Mouse (Mus musculus) limb, embryonic 11.5 days (tissue): ENCODE results near the gene Chdh. TPM values are rescaled to one million over a fixed set of nuclear protein-coding genes. Genes with fewer than 3 reads are reported as not detected.

Experiments
- ATAC-seq: fragments of 200-750 bp; cut with Nextera tagmentation; 2 replicates; pipeline ENCODE4 v1.8.0; 2017; ENCODE audit warnings: low read depth; ENCODE audit not compliant: insufficient number of reproducible peaks, low FRiP score, low TSS enrichment
- DNase-seq: peaks from one replicate; pipeline ENCODE4 v3.0.0-alpha.2; 2015; ENCODE audit warnings: low spot score
- H3K27ac ChIP-seq: fragments of 300-500 bp; sonication (generic); replicated peaks from 2 replicates; pipeline ENCODE4 v1.5.1; 2014; ENCODE audit warnings: low read depth, mild to moderate bottlenecking, low read length
- H3K27me3 ChIP-seq: fragments of 300-500 bp; sonication (generic); 2 replicates; pipeline ENCODE4 v1.6.1; 2014; ENCODE audit warnings: mild to moderate bottlenecking, low read length, mixed read lengths; ENCODE audit not compliant: control insufficient read depth, insufficient read depth
- H3K36me3 ChIP-seq: fragments of 300-500 bp; sonication (generic); 2 replicates; pipeline ENCODE4 v1.6.1; 2014; ENCODE audit warnings: mild to moderate bottlenecking, low read length, moderate library complexity, mixed read lengths; ENCODE audit not compliant: control insufficient read depth, insufficient read depth
- H3K4me1 ChIP-seq: fragments of 300-500 bp; sonication (generic); 2 replicates; pipeline ENCODE4 v1.6.1; 2014; ENCODE audit warnings: low read length, mixed read lengths; ENCODE audit not compliant: control insufficient read depth, insufficient read depth
- H3K4me2 ChIP-seq: fragments of 300-500 bp; sonication (generic); 2 replicates; pipeline ENCODE4 v1.6.1; 2014; ENCODE audit warnings: low read depth, mild to moderate bottlenecking, moderate library complexity; ENCODE audit not compliant: severe bottlenecking
- H3K4me3 ChIP-seq: fragments of 300-500 bp; sonication (generic); 2 replicates; pipeline ENCODE4 v1.5.1; 2014; ENCODE audit warnings: low read depth, low read length
- H3K9ac ChIP-seq: fragments of 300-500 bp; sonication (generic); 2 replicates; pipeline ENCODE4 v1.6.1; 2014; ENCODE audit warnings: mild to moderate bottlenecking, low read length
- H3K9me3 ChIP-seq: fragments of 300-500 bp; sonication (generic); 2 replicates; pipeline ENCODE4 v1.6.1; 2016; ENCODE audit warnings: low read length; ENCODE audit not compliant: control insufficient read depth
- WGBS: fragments of 180-500 bp; shearing (Covaris S2); extraction: QIAGEN DNeasy Blood & Tissue Kit; methylation state at CpG from one replicate; pipeline ENCODE4 v1.1.7; 2014; 5-methylcytosine and 5-hydroxymethylcytosine counted together
- polyA plus RNA-seq: library from polyadenylated mRNA; unstranded; fragments of >200 nt; fragmentation: Nextera tagmentation; extraction: Ambion mirVana; gene quantifications from 2 replicates; pipeline ENCODE4 v1.2.1, GENCODE M21; 2014

Gene Chdh
- polyA plus RNA-seq, result not detected in 2 replicates

DNA sequence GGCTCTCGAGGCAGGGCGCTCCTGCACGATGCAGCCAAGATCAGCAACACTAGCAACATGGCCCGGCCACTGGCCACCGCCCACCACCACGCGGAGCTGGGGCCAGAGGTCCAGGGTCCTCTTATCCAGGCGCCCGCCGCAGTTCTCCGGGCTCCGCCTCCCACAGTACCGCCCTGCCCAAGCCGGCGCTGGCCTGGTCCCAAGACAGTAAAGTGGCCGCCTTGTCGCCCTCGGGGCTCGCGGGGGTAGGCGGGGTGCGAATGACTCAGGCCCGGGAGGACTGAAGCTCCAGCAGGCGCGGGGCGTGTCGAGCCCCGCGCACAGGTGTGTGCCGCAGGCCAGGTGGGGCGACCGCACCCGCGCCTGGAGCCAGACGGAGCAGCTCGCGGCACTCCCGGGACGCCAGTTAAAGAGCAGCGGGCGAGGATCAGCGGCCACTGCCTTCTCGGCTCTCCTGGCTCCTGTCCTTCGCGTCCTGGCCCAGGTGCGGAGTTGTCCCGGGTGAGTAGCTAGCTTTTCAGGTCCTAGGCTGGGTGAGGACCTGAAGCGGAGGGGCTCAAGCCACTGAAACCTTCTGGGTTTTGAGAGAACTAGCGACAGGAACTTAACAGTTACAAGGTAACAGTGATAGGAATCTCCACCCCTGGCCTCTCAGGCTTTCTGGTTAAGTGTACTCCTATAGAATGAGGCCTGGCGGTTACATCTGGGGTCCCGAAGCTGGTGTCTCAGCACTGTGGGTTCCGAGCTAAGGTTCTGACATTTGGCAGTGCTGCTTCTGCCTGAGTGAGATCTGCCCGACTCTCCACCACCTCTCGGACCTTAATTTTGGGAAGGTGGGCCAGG, at the start of gene Chdh, which contains the start of gene Il17rb:
Gene Chdh, plus strand, starts transcription at position 291 of the 843 bp plus-strand sequence.
Gene Il17rb, minus strand, starts transcription at position 164 of the 843 bp plus-strand sequence.
- peaks cover 8% of the 10 kb centered on the region; the same call in 1 of the 2 replicates for H3K4me1 ChIP-seq
- no peaks in the 10 kb centered on the region; the same call in 1 of the 2 replicates for H3K36me3 ChIP-seq
- H3K9ac ChIP-seq, result peak within 1 kb of the TSS; percentile 41; the same call in 1 of the 2 replicates
- no peaks in the 10 kb centered on the region for H3K9me3 ChIP-seq
- ATAC-seq, result peak; percentile 51; the same call in 1 of the 2 replicates
- no peak within 1 kb of the TSS for H3K27ac ChIP-seq
- peaks cover 11% of the 10 kb centered on the region for H3K27me3 ChIP-seq
- H3K4me3 ChIP-seq, result peak within 1 kb of the TSS; percentile 38
- peak within 1 kb of the TSS; percentile 93 for H3K4me2 ChIP-seq
- peak; percentile 67 for DNase-seq
- WGBS, result 9% methylated on average over 54 of the region's 54 CpGs

- no peak overlapping the region for H3K27ac ChIP-seq
- DNase-seq (peak; percentile 24), ATAC-seq (no peak)
- H3K4me1 ChIP-seq, result peaks cover 6% of the 10 kb centered on the region
- peak overlapping the region; percentile 52 for H3K4me2 ChIP-seq
- H3K9ac ChIP-seq, result peak overlapping the region; percentile 53
- H3K27me3 ChIP-seq, result no peaks in the 10 kb centered on the region
- peaks cover 10% of the 10 kb centered on the region; the same call in 1 of the 2 replicates for H3K36me3 ChIP-seq
- 64% methylated on average over 7 of the region's 7 CpGs for WGBS
- H3K9me3 ChIP-seq, result no peaks in the 10 kb centered on the region
- H3K4me3 ChIP-seq, result peak overlapping the region; percentile 89
These were observed 41.2 kb upstream of the Chdh start for GRCm38 (mm10) chr14:29967611-29968010.

DNA sequence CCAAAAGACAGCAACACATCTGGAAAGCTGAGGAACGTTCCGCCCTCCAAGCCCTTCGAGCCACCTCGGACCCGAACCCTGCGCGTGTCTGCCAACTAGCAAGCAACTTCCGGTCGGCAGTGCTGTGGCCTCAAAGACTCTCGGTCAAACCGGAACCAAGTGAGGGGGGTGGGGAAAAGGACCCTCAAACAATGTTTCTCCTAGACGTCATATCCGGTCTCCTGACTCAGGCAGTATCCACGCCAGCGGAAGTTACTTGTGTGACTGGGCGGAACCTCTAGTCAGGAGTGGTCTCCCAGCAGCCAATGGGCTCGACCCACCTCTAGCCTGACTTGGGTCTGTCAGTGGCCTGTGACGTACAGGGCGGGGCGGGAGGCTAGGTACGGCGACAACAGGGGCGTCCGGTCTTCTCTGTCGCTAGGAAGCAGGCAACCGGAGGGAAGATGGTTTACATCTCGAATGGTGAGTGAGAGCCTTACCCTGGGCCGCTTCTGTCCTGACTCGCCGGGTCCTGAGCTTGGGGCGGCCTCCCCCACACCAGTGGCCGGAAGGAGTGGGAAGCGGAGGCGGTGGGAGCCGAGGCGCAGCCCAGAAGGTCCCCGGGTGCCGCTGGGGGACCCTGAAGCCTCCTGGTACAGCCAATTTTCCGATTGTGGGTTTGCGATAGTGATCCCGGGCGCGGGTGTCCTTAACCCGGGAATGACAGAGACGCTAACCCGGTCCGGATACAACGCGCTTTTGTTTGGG, 40.6 kb upstream of the Chdh start, which contains the start of gene Selenok:
Gene Selenok, plus strand, starts transcription at position 234 of the 747 bp plus-strand sequence.
- Histone ChIP-seq H3K4me1 (peaks cover 6% of the 10 kb centered on the region), H3K27me3 (no peaks in the 10 kb centered on the region), H3K4me2 (peak within 1 kb of the TSS; percentile 52), H3K9ac (peak within 1 kb of the TSS; percentile 77), H3K4me3 (peak within 1 kb of the TSS; percentile 89), H3K36me3 (peaks cover 12% of the 10 kb centered on the region; the same call in 1 of the 2 replicates), H3K27ac (no peak within 1 kb of the TSS), H3K9me3 (no peaks in the 10 kb centered on the region)
- peak; percentile 100 for ATAC-seq
- DNase-seq, result peak; percentile 93
- WGBS, result under 1% methylated on average over 49 of the region's 49 CpGs

DNA sequence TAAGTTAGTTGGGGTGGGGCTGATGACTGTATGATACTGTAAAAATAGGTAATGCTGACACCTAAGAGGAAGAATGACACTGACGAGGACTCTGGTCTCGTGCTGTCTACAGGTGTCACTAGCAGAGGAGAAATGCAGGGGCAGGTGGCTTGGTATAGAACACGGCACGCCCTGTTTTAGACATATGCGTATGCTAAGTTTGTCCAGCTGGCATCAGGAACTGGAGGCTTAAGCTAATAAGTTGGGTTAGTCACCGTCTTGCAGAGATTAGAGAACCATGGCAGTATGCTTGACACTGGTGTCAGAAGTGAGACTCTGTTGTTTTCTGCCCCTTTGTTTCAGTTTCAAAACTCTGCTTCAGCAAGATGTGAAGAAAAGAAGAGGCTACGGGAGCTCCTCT, 37.4 kb upstream of the Chdh start:
- Histone ChIP-seq H3K9ac (no peak overlapping the region), H3K4me1 (peaks cover 6% of the 10 kb centered on the region), H3K4me3 (no peak overlapping the region), H3K36me3 (peaks cover 15% of the 10 kb centered on the region), H3K9me3 (no peaks in the 10 kb centered on the region), H3K27me3 (no peaks in the 10 kb centered on the region), H3K27ac (no peak overlapping the region), H3K4me2 (no peak overlapping the region)
- ATAC-seq (no peak), DNase-seq (no peak)
- 98% methylated on average over 7 of the region's 7 CpGs for WGBS

DNA sequence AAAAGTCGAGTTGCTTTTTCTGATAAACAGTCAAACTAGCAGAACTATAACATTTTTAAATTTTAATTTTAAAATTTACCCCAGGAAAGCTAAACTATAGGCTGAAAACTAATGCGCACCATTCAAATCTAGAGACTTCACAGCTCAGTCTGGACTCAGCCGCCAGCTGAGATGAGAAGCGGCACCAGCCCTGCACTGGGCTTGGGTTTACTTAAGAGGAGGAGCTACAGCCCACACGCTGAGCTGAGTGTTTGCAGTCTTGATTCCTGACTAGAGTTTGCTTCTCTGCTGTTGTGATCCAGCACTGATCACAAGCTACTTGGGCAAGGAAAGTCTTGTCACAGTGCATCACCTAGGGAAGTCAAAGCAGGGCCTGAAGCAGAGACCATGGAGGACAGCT, 36.8 kb upstream of the Chdh start:
- DNase-seq (no peak), ATAC-seq (no peak)
- Histone ChIP-seq H3K36me3 (peaks cover 15% of the 10 kb centered on the region), H3K4me2 (no peak overlapping the region), H3K27ac (no peak overlapping the region), H3K4me3 (no peak overlapping the region), H3K9me3 (no peaks in the 10 kb centered on the region), H3K9ac (no peak overlapping the region), H3K27me3 (no peaks in the 10 kb centered on the region), H3K4me1 (peaks cover 6% of the 10 kb centered on the region)
- 88% methylated on average over 5 of the region's 5 CpGs for WGBS

DNA sequence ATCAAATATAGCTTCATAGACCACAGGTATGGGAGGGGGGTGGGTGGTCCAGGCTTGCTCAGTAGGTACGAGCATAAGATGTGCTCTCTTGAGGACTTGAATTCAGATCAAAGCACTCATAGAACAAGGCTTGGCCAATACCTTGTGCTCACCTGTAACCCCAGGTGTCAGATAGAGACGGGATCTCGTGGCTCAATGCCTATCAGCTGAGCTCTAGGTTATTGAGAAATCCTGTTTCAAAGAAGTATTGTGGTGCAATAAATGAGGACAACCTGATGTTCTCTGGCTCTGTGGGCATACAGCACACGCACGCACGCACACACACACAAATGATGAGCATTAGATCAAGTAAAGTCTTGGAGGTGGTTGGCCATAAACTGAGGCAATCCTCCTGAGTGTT, 31.9 kb upstream of the Chdh start:
- no peak for ATAC-seq
- Histone ChIP-seq H3K9me3 (no peaks in the 10 kb centered on the region), H3K4me3 (no peak overlapping the region), H3K4me2 (no peak overlapping the region), H3K4me1 (peaks cover 7% of the 10 kb centered on the region; the same call in 1 of the 2 replicates), H3K9ac (no peak overlapping the region), H3K27ac (no peak overlapping the region), H3K36me3 (peaks cover 17% of the 10 kb centered on the region), H3K27me3 (no peaks in the 10 kb centered on the region)
- DNase-seq, result no peak
- WGBS, result 94% methylated on average over 6 of the region's 6 CpGs

- H3K4me3 ChIP-seq, result peak within 1 kb of the TSS; percentile 64
- no peaks in the 10 kb centered on the region for H3K9me3 ChIP-seq
- H3K27me3 ChIP-seq, result no peaks in the 10 kb centered on the region
- peaks cover 7% of the 10 kb centered on the region; the same call in 1 of the 2 replicates for H3K4me1 ChIP-seq
- 3% methylated on average over 44 of the region's 44 CpGs for WGBS
- H3K4me2 ChIP-seq, result peak within 1 kb of the TSS; percentile 88
- H3K27ac ChIP-seq, result peak within 1 kb of the TSS; percentile 78
- ATAC-seq (peak; percentile 96), DNase-seq (peak; percentile 96)
- H3K36me3 ChIP-seq, result peaks cover 14% of the 10 kb centered on the region
- H3K9ac ChIP-seq, result peak within 1 kb of the TSS; percentile 84
These were observed 30.3 kb upstream of the Chdh start, which contains the start of gene Actr8 for GRCm38 (mm10) chr14:29978254-29979204. Actr8 (plus strand) TSS chr14:29978337.
